ENCODE assay signal across 9 mouse cellular contexts in the genomic region with DNA sequence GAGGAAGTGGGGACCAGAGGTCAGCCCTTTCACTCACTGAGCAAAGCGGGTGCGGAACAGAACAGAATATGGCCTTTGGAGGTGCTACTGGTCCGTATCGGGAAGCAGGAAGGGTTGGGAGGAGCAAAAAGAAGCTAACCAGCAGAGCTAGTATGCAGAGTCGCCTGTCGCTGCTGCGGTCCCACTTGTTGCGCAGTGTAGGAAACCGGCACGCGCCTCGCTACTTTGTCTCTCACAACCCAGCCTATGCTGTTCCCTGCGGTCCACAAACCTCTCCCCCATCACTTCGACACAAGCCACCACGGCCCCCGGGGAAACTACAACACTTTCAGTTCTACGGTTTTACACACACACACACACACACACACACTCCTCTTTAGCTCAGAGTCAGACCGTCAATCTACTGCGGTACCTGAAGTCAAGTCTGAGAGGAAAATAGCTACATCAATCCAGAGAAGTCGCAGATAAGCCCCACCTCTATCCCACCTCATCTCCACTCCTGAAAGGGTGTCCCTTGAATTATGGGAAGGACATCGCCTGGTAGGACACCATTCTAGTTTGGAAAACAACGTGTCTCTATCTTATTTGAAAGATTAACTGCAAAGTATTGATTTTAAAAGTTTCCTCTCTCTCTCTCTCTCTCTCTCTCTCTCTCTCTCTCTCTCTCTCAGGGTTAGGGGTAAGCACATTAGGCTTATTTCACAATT. TPM values are rescaled to one million over a fixed set of nuclear protein-coding genes. Genes with fewer than 3 reads are reported as not detected.
DNase-seq lines count a peak whose midpoint lies in the region; ATAC-seq and TF ChIP-seq lines count a peak whose summit lies in the region.
"Had no signal": no experiment of that assay in that cellular context is flagged by ENCODE, and none has a peak within 500 bp of the region (broad histone marks: within the 10 kb centered on the region; RNA-seq: fewer than 3 reads in every experiment).

No protein-coding gene starts in this region.

- WGBS in embryonic facial prominence, embryonic 14.5 days = under 1% methylated on average over 22 of the region's 22 CpGs
- WGBS in limb, embryonic 10.5 days = under 1% methylated on average over 22 of the region's 22 CpGs
- under 1% methylated on average over 22 of the region's 22 CpGs for WGBS in midbrain, embryonic 10.5 days
- 1% methylated on average over 22 of the region's 22 CpGs for WGBS in stomach, embryonic 14.5 days

- dilution Hi-C loops in CH12.LX (cut with MboI; ENCODE audit: extremely low pct_ligation_motif_present, extremely low pct_unique_long_range_greater_than_20kb, low sequenced_read_pairs) = no loop called here

- peak; percentile 65 for DNase-seq in CH12.LX (ENCODE audit: extremely low read depth)
- peak; percentile 72 for DNase-seq in adrenal gland, postnatal 10 days
- peak; percentile 66 for DNase-seq in embryonic facial prominence, embryonic 14.5 days (ENCODE audit: low spot score)
- DNase-seq in heart, postnatal 36 days = peak; percentile 68 to 80
- peak; percentile 61 for DNase-seq in limb, embryonic 10.5 days (ENCODE audit: low spot score)
- peak; percentile 50 for DNase-seq in midbrain, embryonic 10.5 days (ENCODE audit: low spot score)
- no peak for DNase-seq in left cerebral cortex, adult 11 months (ENCODE audit: low spot score)

- H3K9ac ChIP-seq in CH12.LX (ENCODE audit: insufficient read depth, low read depth) = no peak overlapping the region; the same call in 1 of the 2 replicates
- peak overlapping the region; percentile 59 for H3K9ac ChIP-seq in embryonic facial prominence, embryonic 14.5 days (ENCODE audit: low read depth, low read length)
- H3K9ac ChIP-seq in stomach, embryonic 14.5 days (replicated peaks; ENCODE audit: low read depth, low read length) = peak overlapping the region; percentile 1; the same call in 1 of the 2 replicates

- H3K27ac ChIP-seq in CH12.LX (ENCODE audit: insufficient read depth, low read depth) = no peak overlapping the region
- peak overlapping the region; percentile 11; the same call in 1 of the 2 replicates for H3K27ac ChIP-seq in embryonic facial prominence, embryonic 14.5 days (replicated peaks; ENCODE audit: low read depth, low read length)
- peak overlapping the region; percentile 37; the same call in 1 of the 2 replicates for H3K27ac ChIP-seq in limb, embryonic 10.5 days
- no peak overlapping the region for H3K27ac ChIP-seq in midbrain, embryonic 10.5 days (replicated peaks)
- H3K27ac ChIP-seq in stomach, embryonic 14.5 days (ENCODE audit: low read length) = no peak overlapping the region

- peak overlapping the region; percentile 98 for H3K4me2 ChIP-seq in CH12.LX (ENCODE audit: insufficient read depth, low read depth, poor library complexity, severe bottlenecking)
- H3K4me2 ChIP-seq in embryonic facial prominence, embryonic 14.5 days (ENCODE audit: low read depth, low read length) = peak overlapping the region; percentile 93
- peak overlapping the region; percentile 98 for H3K4me2 ChIP-seq in stomach, embryonic 14.5 days (replicated peaks; ENCODE audit: low read depth, low read length)

- no peak for TF ChIP-seq CTCF in CH12.LX (conservative IDR thresholded peaks at IDR 0.05 in 1 of 2, IDR thresholded peaks at IDR 0.05 in 1 of 2; ENCODE audit: low read depth in 2 of 2, low read length in 2 of 2)

- intact Hi-C loops in heart, postnatal 36 days (cut with DNase I) = loop anchor here (1.0 to 10.0 kb wide), 8 partner anchors 297 to 1362 kb away; no protein-coding TSS in a partner anchor

- no peak for TF ChIP-seq POLR2A in CH12.LX (IDR thresholded peaks at IDR 0.05; ENCODE audit: low read depth, low read length)

- ATAC-seq in embryonic facial prominence, embryonic 14.5 days (ENCODE audit: low read depth) = no peak; the same call in 1 of the 2 replicates
- ATAC-seq in stomach, embryonic 14.5 days (ENCODE audit: insufficient number of reproducible peaks, insufficient read depth, low FRiP score, low read depth) = no peak

- H3K4me1 ChIP-seq in CH12.LX (ENCODE audit: control insufficient read depth in 1 of 2, insufficient read depth in 2 of 2) = peaks cover 6 to 32% of the 10 kb centered on the region in 2 experiments
- H3K4me1 ChIP-seq in embryonic facial prominence, embryonic 14.5 days (ENCODE audit: control insufficient read depth, insufficient read depth, low read length) = peaks cover 29% of the 10 kb centered on the region
- peaks cover 61% of the 10 kb centered on the region for H3K4me1 ChIP-seq in limb, embryonic 10.5 days
- peaks cover 68% of the 10 kb centered on the region for H3K4me1 ChIP-seq in midbrain, embryonic 10.5 days
- peaks cover 40% of the 10 kb centered on the region for H3K4me1 ChIP-seq in stomach, embryonic 14.5 days (ENCODE audit: control insufficient read depth, insufficient read depth, low read length)

- H3K27me3 ChIP-seq in CH12.LX (replicated peaks) = peaks cover 46% of the 10 kb centered on the region
- peaks cover 14% of the 10 kb centered on the region; the same call in 1 of the 2 replicates for H3K27me3 ChIP-seq in embryonic facial prominence, embryonic 14.5 days (replicated peaks; ENCODE audit: control insufficient read depth, insufficient read depth, low read length)
- H3K27me3 ChIP-seq in limb, embryonic 10.5 days (ENCODE audit: low read depth, poor library complexity, severe bottlenecking) = peaks cover 54% of the 10 kb centered on the region
- peaks cover 72% of the 10 kb centered on the region for H3K27me3 ChIP-seq in midbrain, embryonic 10.5 days (ENCODE audit: low read depth, poor library complexity, severe bottlenecking)
- 0 out of 2 replicates have a peak, but pooled peaks cover 2% of the 10 kb centered on the region for H3K27me3 ChIP-seq in stomach, embryonic 14.5 days (ENCODE audit: control insufficient read depth, insufficient read depth, low read length)

- peak overlapping the region; percentile 18 to 41 (median 23) for H3K4me3 ChIP-seq in CH12.LX (replicated peaks in 1 of 3; ENCODE audit: low read depth in 2 of 3, low read length in 2 of 3, poor library complexity in 1 of 3)
- peak overlapping the region; percentile 78 for H3K4me3 ChIP-seq in embryonic facial prominence, embryonic 14.5 days (ENCODE audit: low read depth, low read length)
- peak overlapping the region; percentile 51 for H3K4me3 ChIP-seq in limb, embryonic 10.5 days
- peak overlapping the region; percentile 51 for H3K4me3 ChIP-seq in midbrain, embryonic 10.5 days
- peak overlapping the region; percentile 37 for H3K4me3 ChIP-seq in stomach, embryonic 14.5 days (ENCODE audit: low read depth, low read length)

- peak; percentile 14; the same call in 1 of the 2 replicates for TF ChIP-seq EP300 in CH12.LX (IDR thresholded peaks at IDR 0.05; ENCODE audit: low read length)

- H3K36me3 ChIP-seq in CH12.LX (replicated peaks in 1 of 2; ENCODE audit: control insufficient read depth in 1 of 2, insufficient read depth in 1 of 2, low read length in 1 of 2) = no peaks in the 10 kb centered on the region
- no peaks in the 10 kb centered on the region for H3K36me3 ChIP-seq in embryonic facial prominence, embryonic 14.5 days (ENCODE audit: control insufficient read depth, insufficient read depth, low read length)
- no peaks in the 10 kb centered on the region for H3K36me3 ChIP-seq in limb, embryonic 10.5 days
- no peaks in the 10 kb centered on the region for H3K36me3 ChIP-seq in midbrain, embryonic 10.5 days
- no peaks in the 10 kb centered on the region for H3K36me3 ChIP-seq in stomach, embryonic 14.5 days (ENCODE audit: control insufficient read depth, insufficient read depth, low read length)

- no peak for TF ChIP-seq RAD21 in CH12.LX (IDR thresholded peaks at IDR 0.05; ENCODE audit: low read depth, low read length)

- in situ Hi-C loops in CH12.LX (cut with MboI; ENCODE audit: low pct_ligation_motif_present, low pct_unique_long_range_greater_than_20kb, low sequenced_read_pairs) = loop anchor here (5.0 to 25.0 kb wide), 5 partner anchors 652 to 1277 kb away; no protein-coding TSS in a partner anchor

- H3K9me3 ChIP-seq in CH12.LX (replicated peaks; ENCODE audit: low read length) = no peaks in the 10 kb centered on the region
- no peaks in the 10 kb centered on the region for H3K9me3 ChIP-seq in embryonic facial prominence, embryonic 14.5 days (ENCODE audit: control insufficient read depth, low read length)
- H3K9me3 ChIP-seq in limb, embryonic 10.5 days (replicated peaks) = no peaks in the 10 kb centered on the region
- H3K9me3 ChIP-seq in midbrain, embryonic 10.5 days (replicated peaks) = no peaks in the 10 kb centered on the region
- H3K9me3 ChIP-seq in stomach, embryonic 14.5 days (ENCODE audit: control insufficient read depth, low read depth, low read length) = no peaks in the 10 kb centered on the region

- H3K79me2 ChIP-seq in CH12.LX (replicated peaks; ENCODE audit: control insufficient read depth, extremely low read depth, insufficient read depth, poor library complexity, severe bottlenecking) = no peaks in the 10 kb centered on the region

RNA-seq across cellular contexts. Expression of a gene that starts 3.4 kb away (rescaled TPM):
- total RNA-seq in CH12.LX (2012; rRNA removed) = not detected in 2 replicates
- total RNA-seq in CH12.LX (2014; rRNA removed) = not detected in 2 replicates
- not detected in 2 replicates for polyA plus RNA-seq in CH12.LX (2012; ENCODE audit: insufficient read length, low read depth)
- total RNA-seq in adrenal gland, postnatal 10 days (2021) = not detected
- not detected in 2 replicates for polyA plus RNA-seq in embryonic facial prominence, embryonic 14.5 days (2014; fragmentation: Nextera tagmentation; extraction: Ambion mirVana)
- total RNA-seq in heart, postnatal 36 days (2021) = not detected
- polyA plus RNA-seq in limb, embryonic 10.5 days (2016; fragmentation: Nextera tagmentation; extraction: Ambion mirVana) = not detected in 2 replicates
- not detected in 2 replicates for polyA plus RNA-seq in midbrain, embryonic 10.5 days (2016; fragmentation: Nextera tagmentation; extraction: Ambion mirVana)
- not detected in 2 replicates for polyA plus RNA-seq in stomach, embryonic 14.5 days (2014; fragmentation: Nextera tagmentation; extraction: Ambion mirVana)
- total RNA-seq: layer of hippocampus, adult 18-20 months had no signal

RNA-seq across cellular contexts. Expression of a gene that starts 3.7 kb away (rescaled TPM):
- total RNA-seq in CH12.LX (2012; rRNA removed) (0.17 and 0.25 TPM in 2 replicates), CH12.LX (2014; rRNA removed) (0.20 and 0.27 TPM in 2 replicates)
- 0.60 and 0.72 TPM in 2 replicates for polyA plus RNA-seq in CH12.LX (2012; ENCODE audit: insufficient read length, low read depth)
- total RNA-seq in adrenal gland, postnatal 10 days (2021) = 10 to 100 TPM; 46.6 to 53.6 TPM
- polyA plus RNA-seq in embryonic facial prominence, embryonic 14.5 days (2014; fragmentation: Nextera tagmentation; extraction: Ambion mirVana) = 2.5 and 3.0 TPM in 2 replicates
- 10 to 100 TPM; 14.6 to 18.5 TPM for total RNA-seq in heart, postnatal 36 days (2021)
- 0.08 and 0.10 TPM in 2 replicates for polyA plus RNA-seq in limb, embryonic 10.5 days (2016; fragmentation: Nextera tagmentation; extraction: Ambion mirVana)
- polyA plus RNA-seq in midbrain, embryonic 10.5 days (2016; fragmentation: Nextera tagmentation; extraction: Ambion mirVana) = 0.02 and 0.07 TPM in 2 replicates
- polyA plus RNA-seq in stomach, embryonic 14.5 days (2014; fragmentation: Nextera tagmentation; extraction: Ambion mirVana) = 1.4 and 1.5 TPM in 2 replicates

RNA-seq across cellular contexts. Expression of a gene that starts 52.7 kb away (rescaled TPM):
- total RNA-seq in CH12.LX (2012; rRNA removed) (not detected in 2 replicates), CH12.LX (2014; rRNA removed) (not detected in 2 replicates)
- not detected in 2 replicates for polyA plus RNA-seq in CH12.LX (2012; ENCODE audit: insufficient read length, low read depth)
- not detected for total RNA-seq in adrenal gland, postnatal 10 days (2021)
- polyA plus RNA-seq in embryonic facial prominence, embryonic 14.5 days (2014; fragmentation: Nextera tagmentation; extraction: Ambion mirVana) = 0.79 and 0.84 TPM in 2 replicates
- not detected for total RNA-seq in heart, postnatal 36 days (2021)
- not detected in 2 replicates for polyA plus RNA-seq in limb, embryonic 10.5 days (2016; fragmentation: Nextera tagmentation; extraction: Ambion mirVana)
- not detected in 2 replicates for polyA plus RNA-seq in midbrain, embryonic 10.5 days (2016; fragmentation: Nextera tagmentation; extraction: Ambion mirVana)
- polyA plus RNA-seq in stomach, embryonic 14.5 days (2014; fragmentation: Nextera tagmentation; extraction: Ambion mirVana) = not detected in 2 replicates

Comparison
In these comparisons a context has a peak if more than half of its experiments do, and no peak if none do; other contexts are left out.
1. H3K27ac ChIP-seq: peak in embryonic facial prominence, embryonic 14.5 days (single experiment) and limb, embryonic 10.5 days (single experiment); none in CH12.LX (single experiment), midbrain, embryonic 10.5 days (single experiment) and stomach, embryonic 14.5 days (single experiment).
2. H3K4me3 ChIP-seq: peak in every context shown above with its lines; median percentile 78 in embryonic facial prominence, embryonic 14.5 days; 51 in limb, embryonic 10.5 days; 51 in midbrain, embryonic 10.5 days; 37 in stomach, embryonic 14.5 days; 23 in CH12.LX.
3. Peak in every context shown above with its lines, with median percentiles within 50 percentile points of each other: H3K4me2 ChIP-seq.